Mouse (Mus musculus): ENCODE measurements around the gene Sbk3. TPM values are rescaled to one million over a fixed set of nuclear protein-coding genes. Genes with fewer than 3 reads are reported as not detected.
A peak's percentile ranks its signal among the peaks of the same experiment; 100 is the strongest.
"Not testable (repeated sequence)": the region's sequence is repeated elsewhere in the genome, so short reads cannot be mapped to it uniquely, and the experiment has no call there.

The Sbk3 gene
- not detected in 2 replicates for polyA plus RNA-seq (2012; rRNA removed)

GRCm38 (mm10) chr7:4971068-4971467 is at the start of gene Sbk3:
Gene Sbk3 (minus strand): TSS chr7:4971168.
- DNase-seq (ENCODE audit: low read depth, low spot score): no peak
- whole genome bisulfite sequencing: 43% methylated on average over 6 of the region's 6 CpGs

- WGBS: under 1% methylated on average over 15 of the region's 15 CpGs
Measured at GRCm38 (mm10) chr7:5020685-5021084, 49.7 kb upstream of the Sbk3 start.

GRCm38 (mm10) chr7:5020000-5020681 is 49.2 kb upstream of the Sbk3 start, which contains the start of the genes Zfp865 and Ccdc106:
Gene Zfp865 (plus strand): TSS chr7:5020376.
Gene Ccdc106 (plus strand): TSS chr7:5020553.
- peak; percentile 94 for DNase-seq (ENCODE audit: low read depth, low spot score)
- under 1% methylated on average over 48 of the region's 49 CpGs for WGBS

More at GRCm38 (mm10) chr7:5020685-5021084, 49.7 kb upstream of the Sbk3 start:
- no peak for DNase-seq (ENCODE audit: low read depth, low spot score)

GRCm38 (mm10) chr7:5019576-5019975 is 48.6 kb upstream of the Sbk3 start:
- WGBS: 11% methylated on average over 8 of the region's 8 CpGs
- DNase-seq (ENCODE audit: low read depth, low spot score): not testable (repeated sequence)

- 96% methylated on average over 21 of the region's 21 CpGs for WGBS
- no peak for DNase-seq (ENCODE audit: low read depth, low spot score)
Measured at GRCm38 (mm10) chr7:5017931-5018330, 47.0 kb upstream of the Sbk3 start.

- WGBS: 91% methylated on average over 16 of the region's 16 CpGs
- no peak for DNase-seq (ENCODE audit: low read depth, low spot score)
Measured at GRCm38 (mm10) chr7:5017352-5017751, 46.4 kb upstream of the Sbk3 start.

GRCm38 (mm10) chr7:5016920-5017319 is 46.0 kb upstream of the Sbk3 start:
- no peak for DNase-seq (ENCODE audit: low read depth, low spot score)
- 98% methylated on average over 2 of the region's 2 CpGs for WGBS

GRCm38 (mm10) chr7:5016057-5016456 is 45.1 kb upstream of the Sbk3 start:
- no peak for DNase-seq (ENCODE audit: low read depth, low spot score)
- 19% methylated on average over 3 of the region's 3 CpGs for WGBS

GRCm38 (mm10) chr7:5015118-5016001 is 44.4 kb upstream of the Sbk3 start, which contains the start of gene Gm44973:
Gene Gm44973 (plus strand): TSS chr7:5015496.
- WGBS: under 1% methylated on average over 66 of the region's 76 CpGs
- peak; percentile 82 for DNase-seq (ENCODE audit: low read depth, low spot score)

- WGBS: 1% methylated on average over 42 of the region's 42 CpGs
- peak; percentile 94 for DNase-seq (ENCODE audit: low read depth, low spot score)
Measured at GRCm38 (mm10) chr7:5014251-5015117, 43.5 kb upstream of the Sbk3 start, which contains the start of the genes Zfp524 and Fiz1. Gene Zfp524 (plus strand): TSS chr7:5014415. Gene Fiz1 (minus strand): TSS chr7:5014697.

- DNase-seq (ENCODE audit: low read depth, low spot score): no peak
- WGBS: 90% methylated on average over 27 of the region's 27 CpGs
Measured at GRCm38 (mm10) chr7:5012681-5013513, 41.9 kb upstream of the Sbk3 start.

GRCm38 (mm10) chr7:5008229-5008628 is 37.3 kb upstream of the Sbk3 start:
- no peak for DNase-seq (ENCODE audit: low read depth, low spot score)
- 97% methylated on average over 26 of the region's 26 CpGs for WGBS

- not testable (repeated sequence) for DNase-seq (ENCODE audit: low read depth, low spot score)
- WGBS: 70% methylated on average over 8 of the region's 8 CpGs
Measured at GRCm38 (mm10) chr7:5002876-5003275, 31.9 kb upstream of the Sbk3 start.

GRCm38 (mm10) chr7:4999876-5000275 is 28.9 kb upstream of the Sbk3 start:
- no peak for DNase-seq (ENCODE audit: low read depth, low spot score)
- WGBS: 45% methylated on average over 2 of the region's 2 CpGs

- DNase-seq (ENCODE audit: low read depth, low spot score): no peak
- WGBS: 62% methylated on average over 8 of the region's 8 CpGs
Measured at GRCm38 (mm10) chr7:4996934-4997333, 26.0 kb upstream of the Sbk3 start.

- WGBS: 5% methylated on average over 23 of the region's 26 CpGs
- peak; percentile 59 for DNase-seq (ENCODE audit: low read depth, low spot score)
Measured at GRCm38 (mm10) chr7:4996003-4996895, 25.3 kb upstream of the Sbk3 start, which contains the start of gene Zfp579. Gene Zfp579 (minus strand): TSS chr7:4996158.

- no peak for DNase-seq (ENCODE audit: low read depth, low spot score)
- WGBS: 6% methylated on average over 19 of the region's 19 CpGs
Measured at GRCm38 (mm10) chr7:4995268-4996002, 24.5 kb upstream of the Sbk3 start.

Measured in large intestine, adult 2 months (tissue).